Comparison of ENCODE assay signal across 15 mouse cellular contexts in genomic region chr6:72952221-72952620, GRCm38 (mm10). TPM values are rescaled to one million over a fixed set of nuclear protein-coding genes. Genes with fewer than 3 reads are reported as not detected.
DNase-seq lines count a peak whose midpoint lies in the region; ATAC-seq and TF ChIP-seq lines count a peak whose summit lies in the region.
"Had no signal": no experiment of that assay in that cellular context is flagged by ENCODE, and none has a peak within 500 bp of the region (broad histone marks: within the 10 kb centered on the region; RNA-seq: fewer than 3 reads in every experiment).

No protein-coding gene starts in this region.

- DNase-seq in lung, adult 18-20 months = no peak
- peak; percentile 72 for DNase-seq in embryonic facial prominence, embryonic 14.5 days (ENCODE audit: low spot score)
- peak; percentile 65 for DNase-seq in naive thymus-derived CD4-positive, alpha-beta T cell, adult 2 months (ENCODE audit: low read depth)
- no peak for DNase-seq in cerebellum, postnatal 36 days
- DNase-seq: adrenal gland, adult 2 months; cerebellum, postnatal 10 days; lung, postnatal 14 days; thymus, postnatal 4 days had no signal

- H3K4me3 ChIP-seq in heart, embryonic 13.5 days = no peak overlapping the region
- H3K4me3 ChIP-seq in heart, embryonic 11.5 days (ENCODE audit: low read depth, low read length) = no peak overlapping the region
- H3K4me3 ChIP-seq in lung, embryonic 16.5 days (ENCODE audit: low read length) = no peak overlapping the region
- no peak overlapping the region for H3K4me3 ChIP-seq in embryonic facial prominence, embryonic 14.5 days (ENCODE audit: low read depth, low read length)
- H3K4me3 ChIP-seq in intestine, postnatal 0 days (ENCODE audit: low read depth, low read length) = no peak overlapping the region

- H3K27me3 ChIP-seq in heart, embryonic 13.5 days (replicated peaks) = no peaks in the 10 kb centered on the region
- no peaks in the 10 kb centered on the region for H3K27me3 ChIP-seq in heart, embryonic 11.5 days (ENCODE audit: control insufficient read depth, insufficient read depth, low read length)
- H3K27me3 ChIP-seq in lung, embryonic 16.5 days (ENCODE audit: control insufficient read depth, insufficient read depth, low read depth, low read length) = no peaks in the 10 kb centered on the region
- H3K27me3 ChIP-seq in embryonic facial prominence, embryonic 14.5 days (replicated peaks; ENCODE audit: control insufficient read depth, insufficient read depth, low read length) = no peaks in the 10 kb centered on the region
- no peaks in the 10 kb centered on the region for H3K27me3 ChIP-seq in intestine, postnatal 0 days (replicated peaks; ENCODE audit: control insufficient read depth, insufficient read depth, low read length)
- H3K27me3 ChIP-seq: CH12.LX, Patski had no signal

- peaks cover 31% of the 10 kb centered on the region for H3K4me1 ChIP-seq in heart, embryonic 13.5 days
- H3K4me1 ChIP-seq in heart, embryonic 11.5 days (ENCODE audit: control insufficient read depth, insufficient read depth, low read length) = peaks cover 14% of the 10 kb centered on the region
- peaks cover 22% of the 10 kb centered on the region for H3K4me1 ChIP-seq in lung, embryonic 16.5 days (replicated peaks; ENCODE audit: control insufficient read depth, insufficient read depth, low read length)
- H3K4me1 ChIP-seq in embryonic facial prominence, embryonic 14.5 days (ENCODE audit: control insufficient read depth, insufficient read depth, low read length) = peaks cover 16% of the 10 kb centered on the region
- H3K4me1 ChIP-seq in intestine, postnatal 0 days (replicated peaks; ENCODE audit: control insufficient read depth, insufficient read depth, low read length) = 0 out of 2 replicates have a peak, but pooled peaks cover 2% of the 10 kb centered on the region

- peak overlapping the region; percentile 8; the same call in 1 of the 2 replicates for H3K27ac ChIP-seq in heart, embryonic 13.5 days (replicated peaks)
- no peak overlapping the region for H3K27ac ChIP-seq in heart, embryonic 11.5 days (ENCODE audit: low read depth, low read length)
- H3K27ac ChIP-seq in lung, embryonic 16.5 days (ENCODE audit: low read length) = peak overlapping the region; percentile 33
- 0 out of 2 replicates have a peak overlapping the region, but pooled peaks have one; percentile 2 for H3K27ac ChIP-seq in embryonic facial prominence, embryonic 14.5 days (replicated peaks; ENCODE audit: low read depth, low read length)
- H3K27ac ChIP-seq in intestine, postnatal 0 days (ENCODE audit: low read depth, low read length) = no peak overlapping the region

- 52% methylated on average over 2 of the region's 2 CpGs for WGBS in heart, embryonic 13.5 days
- 63% methylated on average over 2 of the region's 2 CpGs for WGBS in heart, embryonic 11.5 days (ENCODE audit: insufficient replicate concordance)
- WGBS in lung, embryonic 16.5 days = 48% methylated on average over 2 of the region's 2 CpGs
- WGBS in embryonic facial prominence, embryonic 14.5 days = 17% methylated on average over 2 of the region's 2 CpGs
- 72% methylated on average over 2 of the region's 2 CpGs for WGBS in intestine, postnatal 0 days

- no peak for ATAC-seq in heart, embryonic 13.5 days (ENCODE audit: extremely low read depth, insufficient number of reproducible peaks, low FRiP score, low TSS enrichment)
- ATAC-seq in heart, embryonic 11.5 days (replicated peaks; ENCODE audit: insufficient number of reproducible peaks, low FRiP score, low TSS enrichment) = no peak
- no peak for ATAC-seq in lung, embryonic 16.5 days (ENCODE audit: low read depth)
- no peak for ATAC-seq in embryonic facial prominence, embryonic 14.5 days (ENCODE audit: low read depth)
- ATAC-seq in intestine, postnatal 0 days = no peak
- ATAC-seq: Patski had no signal

- no peak overlapping the region for H3K4me2 ChIP-seq in heart, embryonic 13.5 days
- H3K4me2 ChIP-seq in heart, embryonic 11.5 days = no peak overlapping the region
- no peak overlapping the region for H3K4me2 ChIP-seq in lung, embryonic 16.5 days (ENCODE audit: low read depth, low read length)
- no peak overlapping the region for H3K4me2 ChIP-seq in embryonic facial prominence, embryonic 14.5 days (ENCODE audit: low read depth, low read length)
- H3K4me2 ChIP-seq in intestine, postnatal 0 days (replicated peaks; ENCODE audit: low read depth) = no peak overlapping the region
- H3K4me2 ChIP-seq: midbrain, embryonic 11.5 days had no signal

- TF ChIP-seq CTCF in intestine, postnatal 0 days (IDR thresholded peaks at IDR 0.05; ENCODE audit: low read depth) = no peak

- H3K9ac ChIP-seq in heart, embryonic 13.5 days = no peak overlapping the region
- H3K9ac ChIP-seq in heart, embryonic 11.5 days (ENCODE audit: low read depth, low read length) = no peak overlapping the region
- no peak overlapping the region for H3K9ac ChIP-seq in lung, embryonic 16.5 days (ENCODE audit: low read length)
- no peak overlapping the region for H3K9ac ChIP-seq in embryonic facial prominence, embryonic 14.5 days (ENCODE audit: low read depth, low read length)
- no peak overlapping the region for H3K9ac ChIP-seq in intestine, postnatal 0 days (ENCODE audit: low read depth, low read length)

- no peaks in the 10 kb centered on the region for H3K36me3 ChIP-seq in heart, embryonic 13.5 days
- H3K36me3 ChIP-seq in heart, embryonic 11.5 days (ENCODE audit: control insufficient read depth, insufficient read depth, low read length) = no peaks in the 10 kb centered on the region
- no peaks in the 10 kb centered on the region for H3K36me3 ChIP-seq in lung, embryonic 16.5 days (ENCODE audit: control insufficient read depth, insufficient read depth, low read length)
- no peaks in the 10 kb centered on the region for H3K36me3 ChIP-seq in embryonic facial prominence, embryonic 14.5 days (ENCODE audit: control insufficient read depth, insufficient read depth, low read length)
- no peaks in the 10 kb centered on the region for H3K36me3 ChIP-seq in intestine, postnatal 0 days (ENCODE audit: control insufficient read depth, insufficient read depth)

- H3K9me3 ChIP-seq in heart, embryonic 13.5 days = no peaks in the 10 kb centered on the region
- H3K9me3 ChIP-seq in heart, embryonic 11.5 days (replicated peaks; ENCODE audit: control insufficient read depth, low read length) = no peaks in the 10 kb centered on the region
- H3K9me3 ChIP-seq in lung, embryonic 16.5 days (ENCODE audit: control insufficient read depth, low read length) = no peaks in the 10 kb centered on the region
- no peaks in the 10 kb centered on the region for H3K9me3 ChIP-seq in embryonic facial prominence, embryonic 14.5 days (ENCODE audit: control insufficient read depth, low read length)
- no peaks in the 10 kb centered on the region for H3K9me3 ChIP-seq in intestine, postnatal 0 days (ENCODE audit: control insufficient read depth)

RNA-seq across cellular contexts. Expression of gene Tmsb10, which starts 6.3 kb away (rescaled TPM):
- polyA plus RNA-seq in heart, embryonic 13.5 days (2015; fragmentation: Nextera tagmentation; extraction: Ambion mirVana) = 1,351 and 1,381 TPM in 2 replicates
- 1,975 and 2,031 TPM in 2 replicates for polyA plus RNA-seq in heart, embryonic 11.5 days (2014; fragmentation: Nextera tagmentation; extraction: Ambion mirVana)
- 2,242 and 2,568 TPM in 2 replicates for polyA plus RNA-seq in lung, embryonic 16.5 days (2015; fragmentation: Nextera tagmentation; extraction: Ambion mirVana)
- 2,276 and 2,340 TPM in 2 replicates for polyA plus RNA-seq in embryonic facial prominence, embryonic 14.5 days (2014; fragmentation: Nextera tagmentation; extraction: Ambion mirVana)
- 3,149 and 3,323 TPM in 2 replicates for polyA plus RNA-seq in intestine, postnatal 0 days (2015; fragmentation: Nextera tagmentation; extraction: Ambion mirVana)

RNA-seq across cellular contexts. Expression of gene Kcmf1, which starts 52.4 kb away (rescaled TPM):
- polyA plus RNA-seq in heart, embryonic 13.5 days (2015; fragmentation: Nextera tagmentation; extraction: Ambion mirVana) = 27.1 and 30.4 TPM in 2 replicates
- polyA plus RNA-seq in heart, embryonic 11.5 days (2014; fragmentation: Nextera tagmentation; extraction: Ambion mirVana) = 44.7 and 46.1 TPM in 2 replicates
- 26.6 and 30.6 TPM in 2 replicates for polyA plus RNA-seq in lung, embryonic 16.5 days (2015; fragmentation: Nextera tagmentation; extraction: Ambion mirVana)
- 45.4 and 47.0 TPM in 2 replicates for polyA plus RNA-seq in embryonic facial prominence, embryonic 14.5 days (2014; fragmentation: Nextera tagmentation; extraction: Ambion mirVana)
- polyA plus RNA-seq in intestine, postnatal 0 days (2015; fragmentation: Nextera tagmentation; extraction: Ambion mirVana) = 43.4 and 45.2 TPM in 2 replicates

Comparison
In these comparisons a context has a peak if more than half of its experiments do, and no peak if none do; other contexts are left out.
1. H3K27ac ChIP-seq: peak in heart, embryonic 13.5 days (single experiment), lung, embryonic 16.5 days (single experiment) and embryonic facial prominence, embryonic 14.5 days (single experiment); none in heart, embryonic 11.5 days (single experiment) and intestine, postnatal 0 days (single experiment).
2. DNase-seq: peak in embryonic facial prominence, embryonic 14.5 days (single experiment) and naive thymus-derived CD4-positive, alpha-beta T cell, adult 2 months (single experiment); none in lung, adult 18-20 months (0 of 2) and cerebellum, postnatal 36 days (0 of 2).